Mouse (Mus musculus) megakaryocyte, embryonic 14.5 days (primary cell): ENCODE data around the gene Slc7a5.

Source experiments
- FLI1 ChIP-seq: IDR thresholded peaks from 2 replicates; pipeline ENCODE4 v1.6.1; 2012; ENCODE audit warnings: low read length, inconsistent platforms, mixed read lengths
- GATA1 ChIP-seq: IDR thresholded peaks from 3 replicates; pipeline ENCODE4 v1.6.1; 2012; ENCODE audit warnings: mixed read lengths, low read length, inconsistent platforms, borderline replicate concordance

DNA sequence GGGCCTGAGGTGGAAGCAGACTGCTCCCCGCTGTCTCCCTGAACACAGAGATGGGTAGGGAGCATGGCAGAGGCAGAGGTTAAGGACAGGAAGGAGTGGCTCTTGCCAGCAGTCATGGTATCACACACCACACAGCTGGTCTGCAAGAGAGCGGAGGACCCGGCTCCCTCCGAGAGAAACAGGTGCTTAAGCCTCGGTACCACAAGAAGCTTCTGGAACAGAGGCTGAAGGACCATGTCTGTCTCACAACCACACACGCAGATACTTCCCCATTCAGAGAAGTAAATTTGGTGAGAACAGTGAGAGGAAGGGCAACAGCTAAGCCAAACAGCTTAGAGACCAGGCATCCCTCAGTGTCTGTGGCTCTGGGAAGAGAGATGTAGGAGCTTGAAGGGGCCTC, 3.9 kb upstream of the Slc7a5 start:
- TF ChIP-seq GATA1: no peak
- no peak for TF ChIP-seq FLI1
